Mouse (Mus musculus) left cerebral cortex, postnatal 25 days (tissue): ENCODE data around the gene Pank2. TPM values are rescaled to one million over a fixed set of nuclear protein-coding genes. Genes with fewer than 3 reads are reported as not detected.
A peak's percentile ranks its signal among the peaks of the same experiment; 100 is the strongest.
"Not testable (repeated sequence)": the region's sequence is repeated elsewhere in the genome, so short reads cannot be mapped to it uniquely, and the experiment has no call there.

Experiments used
- DNase-seq, 2 experiments: peaks; one replicate each; pipeline ENCODE4 v3.0.0; 2022; ENCODE audit warnings: low spot score in 2 of 2, mixed read lengths in 1 of 2
- intact Hi-C: fragments of 180-260 bp; cut with DNase I; formaldehyde crosslinking; loops from one replicate; pipeline ENCODE4 v1.15.1; 2025
- total RNA-seq, 2 experiments: library from RNA; stranded (reverse); gene quantifications; 2 replicates each; pipeline ENCODE4 v1.2.3; 2021

Gene Pank2
- total RNA-seq, result 10 to 100 TPM; 64.4 to 70.3 TPM

GRCm38 (mm10) chr2:131262213-131262672 is at the start of gene Pank2:
TSS of gene Pank2 (plus strand) at chr2:131262495.
- peak; percentile 98 to 99 for DNase-seq
- intact Hi-C loops, result loop anchor here (1.0 to 10.0 kb wide), 5 partner anchors 51 to 253 kb away; partner anchors contain the start of gene Cenpb

- DNase-seq, result no peak
- intact Hi-C loops, result no loop called here
Observed at GRCm38 (mm10) chr2:131213773-131214172, 48.5 kb upstream of the Pank2 start.

GRCm38 (mm10) chr2:131215941-131216858 is 46.1 kb upstream of the Pank2 start:
- DNase-seq, result no peak
- intact Hi-C loops, result no loop called here

- intact Hi-C loops, result no loop called here
- DNase-seq, result no peak
Observed at GRCm38 (mm10) chr2:131220030-131220429, 42.3 kb upstream of the Pank2 start.

GRCm38 (mm10) chr2:131221853-131222515 is 40.3 kb upstream of the Pank2 start:
- intact Hi-C loops, result no loop called here
- no peak for DNase-seq

GRCm38 (mm10) chr2:131222562-131222961 is 39.7 kb upstream of the Pank2 start:
- DNase-seq, result peak in 1 of 2 experiments; percentile 11
- intact Hi-C loops, result no loop called here

- intact Hi-C loops, result no loop called here
- DNase-seq, result no peak
Observed at GRCm38 (mm10) chr2:131223569-131223968, 38.7 kb upstream of the Pank2 start.

GRCm38 (mm10) chr2:131225178-131225577 is 37.1 kb upstream of the Pank2 start:
- no peak for DNase-seq
- intact Hi-C loops, result no loop called here

GRCm38 (mm10) chr2:131226669-131227068 is 35.6 kb upstream of the Pank2 start:
- intact Hi-C loops, DNase-seq: not testable (repeated sequence)

- no peak for DNase-seq
Observed at GRCm38 (mm10) chr2:131227243-131227642, 35.1 kb upstream of the Pank2 start.

GRCm38 (mm10) chr2:131232558-131232957 is 29.7 kb upstream of the Pank2 start:
- no peak for DNase-seq
- intact Hi-C loops, result loop anchor here (5.0 kb wide), 1 partner anchor 135 kb away; no protein-coding TSS in a partner anchor

More at GRCm38 (mm10) chr2:131227243-131227642, 35.1 kb upstream of the Pank2 start:
- intact Hi-C loops, result no loop called here

GRCm38 (mm10) chr2:131233307-131234126 is 28.8 kb upstream of the Pank2 start, which contains the start of gene Mavs:
TSS of gene Mavs (plus strand) at chr2:131234063.
- peak; percentile 91 to 97 for DNase-seq
- intact Hi-C loops, result loop anchor here (5.0 kb wide), 1 partner anchor 136 kb away; no protein-coding TSS in a partner anchor

GRCm38 (mm10) chr2:131234127-131234650 is 28.1 kb upstream of the Pank2 start:
- intact Hi-C loops, result loop anchor here (5.0 kb wide), 1 partner anchor 137 kb away; no protein-coding TSS in a partner anchor

GRCm38 (mm10) chr2:131234970-131235635 is 27.2 kb upstream of the Pank2 start:
- intact Hi-C loops, result loop anchor here (5.0 kb wide), 1 partner anchor 138 kb away; no protein-coding TSS in a partner anchor
- DNase-seq, result no peak

More at GRCm38 (mm10) chr2:131234127-131234650, 28.1 kb upstream of the Pank2 start:
- no peak for DNase-seq

GRCm38 (mm10) chr2:131242180-131242579 is 20.1 kb upstream of the Pank2 start:
- DNase-seq, result no peak
- intact Hi-C loops, result no loop called here

- intact Hi-C loops, result no loop called here
- no peak for DNase-seq
Observed at GRCm38 (mm10) chr2:131242929-131243328, 19.4 kb upstream of the Pank2 start.

GRCm38 (mm10) chr2:131253681-131254328 is 8.5 kb upstream of the Pank2 start:
- DNase-seq, result peak in 1 of 2 experiments; percentile 28
- intact Hi-C loops, result loop anchor here (5.0 kb wide), 1 partner anchor 157 kb away; no protein-coding TSS in a partner anchor

GRCm38 (mm10) chr2:131254329-131254713 is 8.0 kb upstream of the Pank2 start:
- intact Hi-C loops, result loop anchor here (5.0 kb wide), 1 partner anchor 157 kb away; no protein-coding TSS in a partner anchor
- DNase-seq, result no peak
